Mouse (Mus musculus) E14TG2a.4 (cell line): ENCODE data around the gene Pold1.

ENCODE experiments used
- H3K27me3 ChIP-seq: 2 replicates; pipeline ENCODE4 v1.6.1; 2014; ENCODE audit warnings: low read length, control low read depth; ENCODE audit not compliant: insufficient read depth
- H3K36me3 ChIP-seq: 2 replicates; pipeline ENCODE4 v1.6.1; 2014; ENCODE audit warnings: low read length, control low read depth; ENCODE audit not compliant: insufficient read depth
- H3K4me1 ChIP-seq: replicated peaks from 2 replicates; pipeline ENCODE4 v1.6.1; 2014; ENCODE audit warnings: low read depth, low read length, control low read depth
- H3K4me3 ChIP-seq: replicated peaks from 2 replicates; pipeline ENCODE4 v1.5.1; 2014; ENCODE audit warnings: mild to moderate bottlenecking, low read length
- H3K9me3 ChIP-seq: 2 replicates; pipeline ENCODE4 v1.6.1; 2014; ENCODE audit warnings: low read length, control low read depth
- CTCF ChIP-seq: conservative IDR thresholded peaks from 2 replicates; pipeline ENCODE4 v1.5.1; 2014; ENCODE audit warnings: low read length
- NANOG ChIP-seq: IDR thresholded peaks from 2 replicates; pipeline ENCODE4 v1.6.1; 2014; ENCODE audit warnings: borderline replicate concordance, low read length, mixed read lengths
- POU5F1 ChIP-seq: IDR thresholded peaks from 2 replicates; pipeline ENCODE4 v1.6.1; 2014; ENCODE audit warnings: low read length, borderline replicate concordance

Pold1 gene

DNA sequence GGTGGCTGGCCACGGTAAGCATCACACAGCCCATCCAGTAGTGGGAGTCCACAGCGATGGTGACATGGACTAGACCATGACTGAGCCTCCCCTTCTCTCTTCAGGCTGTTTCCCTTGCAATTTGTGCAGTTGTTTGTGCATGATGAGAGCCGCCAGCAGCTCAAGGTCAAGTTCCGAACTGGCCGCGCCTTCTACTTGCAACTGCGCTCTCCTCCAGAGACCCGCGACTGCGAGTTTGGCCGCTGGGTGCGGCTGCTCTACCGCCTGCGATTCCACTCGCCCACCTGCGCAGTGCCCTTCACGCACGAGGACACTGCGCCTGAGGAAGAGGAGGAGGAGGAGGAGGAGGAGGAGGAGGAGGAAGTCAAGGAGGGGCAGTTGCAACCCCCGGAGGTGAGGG lies 48.6 kb downstream of the Pold1 start:
- peak overlapping the region; percentile 43 for H3K4me3 ChIP-seq
- TF ChIP-seq CTCF: no peak
- no peak for TF ChIP-seq POU5F1
- TF ChIP-seq NANOG: no peak

DNA sequence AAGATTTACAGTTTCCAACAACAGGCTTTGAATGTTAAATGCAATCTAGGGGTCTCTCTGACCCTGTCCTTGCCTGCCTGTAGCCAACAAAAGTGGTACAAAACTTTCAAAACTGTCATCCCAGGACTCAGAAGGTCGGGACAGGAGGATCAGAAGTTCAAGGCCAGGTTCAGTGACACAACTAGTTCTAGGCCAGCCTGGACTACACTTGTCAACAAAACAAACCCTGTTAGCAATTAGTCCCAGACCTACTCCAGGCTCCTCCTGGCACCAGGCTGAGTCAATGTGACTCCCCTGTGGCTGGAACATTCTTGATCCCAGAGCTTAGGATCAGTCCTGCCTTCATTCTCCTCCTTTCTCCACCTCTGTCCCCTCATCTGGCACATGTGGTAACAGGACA lies 49.7 kb downstream of the Pold1 start:
- TF ChIP-seq CTCF (no peak), POU5F1 (no peak), NANOG (no peak)
- no peaks in the 10 kb centered on the region for H3K27me3 ChIP-seq
- H3K36me3 ChIP-seq: peaks cover 9% of the 10 kb centered on the region
- H3K9me3 ChIP-seq: no peaks in the 10 kb centered on the region
- H3K4me3 ChIP-seq: no peak overlapping the region; the same call in 1 of the 2 replicates
- peaks cover 69% of the 10 kb centered on the region for H3K4me1 ChIP-seq

More for the DNA sequence above, 48.6 kb downstream of the Pold1 start:
- H3K9me3 ChIP-seq: no peaks in the 10 kb centered on the region
- H3K4me1 ChIP-seq: peaks cover 58% of the 10 kb centered on the region
- H3K27me3 ChIP-seq: no peaks in the 10 kb centered on the region
- no peaks in the 10 kb centered on the region for H3K36me3 ChIP-seq

DNA sequence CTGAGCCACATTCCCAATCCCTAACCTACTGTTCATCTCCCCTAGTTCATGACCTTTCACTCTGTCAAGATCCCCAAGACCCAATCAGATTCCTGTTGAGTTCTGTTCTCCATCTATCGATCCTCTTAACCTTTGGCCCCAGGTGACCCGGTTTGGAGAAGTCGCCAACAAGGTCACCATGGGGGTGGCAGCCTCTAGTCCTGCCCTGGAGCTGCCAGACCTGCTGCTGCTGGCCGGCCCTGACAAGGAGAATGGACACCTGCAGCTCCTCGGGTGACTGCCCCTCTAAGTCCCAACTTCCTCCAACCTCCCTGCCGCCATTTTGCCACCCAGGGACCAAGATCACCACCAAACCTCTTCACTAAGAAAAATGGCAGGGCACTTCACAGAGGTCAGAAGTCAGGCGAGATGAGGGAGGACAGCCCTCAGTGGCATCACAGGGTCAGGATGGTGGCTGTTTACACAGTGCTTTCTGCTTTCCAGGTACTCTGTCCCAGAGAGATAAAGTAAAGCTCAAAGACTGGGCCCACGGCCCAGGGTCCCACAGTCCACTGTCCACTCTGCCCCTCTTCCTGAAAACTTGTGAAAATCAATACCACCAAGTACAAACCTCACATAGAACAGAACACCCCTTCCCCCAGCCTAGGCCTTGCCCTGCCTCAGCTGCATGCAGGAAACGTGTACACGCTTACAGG lies 51.1 kb downstream of the Pold1 start:
- H3K27me3 ChIP-seq: no peaks in the 10 kb centered on the region
- H3K4me3 ChIP-seq: peak overlapping the region; percentile 91
- H3K4me1 ChIP-seq: peaks cover 71% of the 10 kb centered on the region
- H3K36me3 ChIP-seq: peaks cover 23% of the 10 kb centered on the region
- no peaks in the 10 kb centered on the region for H3K9me3 ChIP-seq
- no peak for TF ChIP-seq NANOG
- no peak for TF ChIP-seq POU5F1
- no peak for TF ChIP-seq CTCF

DNA sequence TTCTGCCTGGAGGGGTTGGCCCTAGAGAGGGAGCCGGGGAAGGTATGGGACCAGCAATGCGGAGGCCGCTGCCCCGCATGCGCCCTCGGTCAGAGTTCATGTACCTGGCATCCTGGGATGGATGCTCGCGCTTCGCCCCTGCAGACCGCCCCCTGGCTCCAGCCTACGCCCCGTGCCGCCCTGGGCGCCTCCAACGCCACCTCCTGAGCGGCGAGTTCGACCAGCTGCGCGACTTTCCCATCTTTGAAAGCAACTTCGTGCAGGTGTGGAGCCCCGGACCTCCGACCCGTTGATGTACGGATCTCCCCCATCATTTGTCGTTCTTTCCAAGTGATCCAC lies 51.9 kb downstream of the Pold1 start:
- no peaks in the 10 kb centered on the region for H3K27me3 ChIP-seq
- H3K4me3 ChIP-seq: peak overlapping the region; percentile 91
- TF ChIP-seq NANOG (no peak), CTCF (no peak), POU5F1 (no peak)
- H3K36me3 ChIP-seq: peaks cover 31% of the 10 kb centered on the region
- no peaks in the 10 kb centered on the region for H3K9me3 ChIP-seq
- H3K4me1 ChIP-seq: peaks cover 79% of the 10 kb centered on the region

DNA sequence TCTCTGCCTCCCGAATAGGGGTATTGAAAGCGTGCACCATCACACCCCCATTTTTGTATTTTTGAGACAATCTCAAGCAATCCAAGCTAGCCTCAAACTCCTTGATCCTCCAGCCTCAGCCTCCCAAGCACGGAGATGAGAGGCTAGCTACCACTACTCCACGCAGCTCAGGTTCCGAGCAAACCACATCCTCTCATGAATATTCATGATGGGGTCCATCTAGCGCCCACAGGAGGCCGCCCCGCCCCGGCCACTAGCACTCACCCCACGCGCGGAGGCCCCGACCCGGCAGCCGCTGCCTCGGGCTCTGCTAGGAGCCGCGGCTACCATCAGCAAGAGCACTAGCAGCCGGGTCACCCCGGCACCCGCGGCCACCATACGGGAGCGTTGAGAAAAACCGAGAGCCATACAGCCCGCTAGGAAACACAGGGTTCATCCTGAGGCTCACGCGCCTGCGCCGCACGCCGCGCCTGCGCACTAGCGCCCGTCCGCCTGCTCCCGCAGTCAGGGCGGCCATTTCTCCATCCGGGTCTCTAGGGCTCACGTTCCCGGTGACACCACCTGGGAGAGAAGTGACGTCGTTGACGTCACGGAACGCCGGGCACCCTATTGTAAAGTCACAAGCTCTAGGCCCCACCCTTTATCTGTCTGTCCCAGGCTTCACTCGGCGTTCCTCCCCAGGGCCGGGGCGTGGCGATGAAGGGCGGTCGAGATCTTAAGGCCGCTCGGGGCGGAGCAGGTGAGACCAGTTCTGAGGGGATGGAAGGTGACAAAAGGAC lies 52.5 kb downstream of the Pold1 start, which contains the start of the genes Emc10 and Fam71e1:
Gene Emc10, minus strand, starts transcription at position 538 of the 779 bp plus-strand sequence.
Gene Fam71e1, plus strand, starts transcription at position 590 of the 779 bp plus-strand sequence.
- H3K4me1 ChIP-seq: peaks cover 78% of the 10 kb centered on the region
- TF ChIP-seq CTCF: no peak
- no peak; the same call in 1 of the 2 replicates for TF ChIP-seq POU5F1
- no peak for TF ChIP-seq NANOG
- H3K27me3 ChIP-seq: no peaks in the 10 kb centered on the region
- H3K36me3 ChIP-seq: peaks cover 36% of the 10 kb centered on the region
- H3K4me3 ChIP-seq: peak within 1 kb of the TSS; percentile 91
- no peaks in the 10 kb centered on the region for H3K9me3 ChIP-seq

DNA sequence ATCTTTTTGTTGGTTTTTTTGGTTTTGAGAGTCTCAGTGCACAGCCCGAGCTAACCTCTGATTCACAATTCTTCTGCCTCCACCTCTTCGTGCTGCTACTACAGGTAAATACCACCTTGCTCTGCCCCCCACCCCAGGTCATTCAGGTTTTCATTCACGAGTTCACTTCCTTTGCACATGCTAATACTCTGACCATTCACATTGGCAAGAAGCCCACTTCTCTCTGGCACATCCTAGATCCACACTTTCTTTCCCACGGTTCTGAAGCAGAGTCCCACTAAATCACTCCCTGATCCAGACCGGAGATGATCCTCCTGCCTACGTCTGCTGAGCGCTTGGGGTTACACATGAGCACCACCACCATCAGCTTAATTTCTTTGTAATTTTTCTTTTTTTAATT lies 53.6 kb downstream of the Pold1 start:
- H3K36me3 ChIP-seq: peaks cover 47% of the 10 kb centered on the region
- no peak for TF ChIP-seq POU5F1
- TF ChIP-seq NANOG: no peak
- TF ChIP-seq CTCF: no peak
- no peaks in the 10 kb centered on the region for H3K9me3 ChIP-seq
- peak overlapping the region; percentile 91 for H3K4me3 ChIP-seq
- peaks cover 67% of the 10 kb centered on the region for H3K4me1 ChIP-seq
- no peaks in the 10 kb centered on the region for H3K27me3 ChIP-seq

DNA sequence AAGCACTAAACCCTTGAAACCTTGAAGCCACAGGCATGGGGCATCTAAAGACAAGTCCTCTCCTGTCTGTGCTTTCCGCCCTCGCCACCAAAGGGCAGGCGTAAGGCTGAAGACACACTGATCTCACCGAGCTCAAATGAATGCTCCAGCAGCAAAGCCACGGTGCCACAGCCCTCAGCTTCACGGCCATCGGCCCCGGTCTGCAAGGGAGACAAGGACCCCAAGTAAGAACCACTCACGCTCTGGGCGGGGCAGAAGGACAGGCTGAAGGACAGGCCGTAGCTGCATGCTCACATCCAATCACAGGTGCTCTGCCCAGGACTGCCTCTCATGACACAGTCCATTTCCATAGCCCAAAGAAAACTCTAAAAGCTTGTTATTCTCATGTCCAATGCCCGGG lies 54.0 kb downstream of the Pold1 start:
- peaks cover 51% of the 10 kb centered on the region for H3K36me3 ChIP-seq
- TF ChIP-seq POU5F1 (no peak), NANOG (no peak), CTCF (no peak)
- no peaks in the 10 kb centered on the region for H3K9me3 ChIP-seq
- peaks cover 63% of the 10 kb centered on the region for H3K4me1 ChIP-seq
- H3K27me3 ChIP-seq: no peaks in the 10 kb centered on the region
- H3K4me3 ChIP-seq: peak overlapping the region; percentile 91

DNA sequence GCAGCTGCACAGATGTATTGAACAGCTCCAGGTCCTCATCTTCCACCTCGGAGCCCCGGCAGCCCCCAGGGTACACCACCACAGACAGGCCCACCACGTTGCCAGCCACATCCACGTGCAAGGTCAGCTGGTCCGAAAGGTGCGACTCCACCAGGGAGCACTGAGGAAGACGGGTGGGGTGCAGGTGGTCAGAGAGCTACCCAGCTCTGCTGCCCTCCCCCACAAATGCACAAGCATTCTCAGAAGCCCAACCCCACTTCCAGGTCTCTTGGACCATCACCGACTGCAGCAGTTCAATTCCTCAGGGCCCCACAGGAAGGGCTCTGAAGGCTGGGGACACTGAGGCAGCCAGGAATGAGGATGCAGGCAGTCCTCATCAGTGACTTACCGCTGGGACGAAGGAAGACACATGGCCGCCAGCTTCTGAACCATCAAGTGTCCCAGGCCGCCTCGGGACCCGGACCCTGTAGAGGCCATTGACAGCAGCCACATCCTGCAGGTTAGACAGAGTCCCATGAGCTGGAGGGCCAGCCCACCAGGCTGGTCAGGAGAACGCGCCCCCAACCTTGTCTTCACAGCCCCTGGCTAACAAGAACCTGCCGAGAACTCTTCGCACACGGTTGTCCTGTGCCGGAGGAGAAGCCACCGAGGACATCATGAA lies 56.4 kb downstream of the Pold1 start:
- H3K4me1 ChIP-seq: peaks cover 52% of the 10 kb centered on the region
- H3K9me3 ChIP-seq: no peaks in the 10 kb centered on the region
- H3K4me3 ChIP-seq: 0 out of 2 replicates have a peak overlapping the region, but pooled peaks have one; percentile 10
- H3K27me3 ChIP-seq: no peaks in the 10 kb centered on the region
- H3K36me3 ChIP-seq: peaks cover 67% of the 10 kb centered on the region
- TF ChIP-seq NANOG (no peak), CTCF (no peak), POU5F1 (no peak)
